Mouse (Mus musculus) A20 (cell line): Measurements from ENCODE around the gene Olfr315.
"Not testable (repeated sequence)": the region's sequence is repeated elsewhere in the genome, so short reads cannot be mapped to it uniquely, and the experiment has no call there.

ENCODE experiments used
- DNase-seq: peaks from one replicate; pipeline ENCODE4 v3.0.0-alpha.2; 2011; ENCODE audit warnings: low read depth, low spot score

The Olfr315 gene

DNA sequence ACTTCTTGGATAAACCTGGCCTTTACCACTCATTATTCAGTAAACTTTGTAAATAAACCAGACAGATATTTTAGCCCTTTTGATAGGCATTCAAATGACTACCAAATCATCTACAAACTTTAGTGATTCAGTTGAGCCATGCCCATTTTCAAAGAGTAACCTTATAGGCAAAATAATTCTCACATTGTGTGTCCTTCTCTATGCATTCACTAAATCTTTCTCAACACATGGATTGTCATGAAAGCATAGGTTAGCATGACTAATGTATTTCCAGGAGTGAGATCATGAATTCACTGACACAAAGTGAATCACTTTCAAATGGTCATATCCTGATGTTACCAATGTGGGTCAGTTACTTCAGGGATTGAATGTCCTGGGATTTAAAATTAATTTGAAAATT is at the start of gene Olfr315:
Gene Olfr315, plus strand, starts transcription at position 301 of the 400 bp plus-strand sequence.
- no peak for DNase-seq

DNA sequence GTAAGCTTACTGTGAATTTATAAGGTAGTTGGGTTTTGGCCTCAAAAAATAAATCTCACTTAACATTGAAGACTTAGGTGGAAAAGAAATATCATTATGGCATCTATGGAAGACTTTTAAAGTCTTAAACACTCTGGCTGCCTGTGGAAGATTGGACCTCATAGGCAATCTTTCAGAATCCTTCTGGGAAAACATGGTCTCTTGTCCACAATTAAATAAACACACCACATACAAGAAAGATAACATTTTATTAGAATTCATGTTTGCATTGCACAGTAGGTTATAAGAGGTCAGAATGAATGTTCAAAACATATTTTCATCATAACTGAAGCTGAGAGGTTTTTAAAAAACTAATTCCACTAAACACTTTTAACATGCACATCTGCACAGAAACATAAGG is 49.1 kb upstream of the Olfr315 start, which contains the start of gene Olfr318:
Gene Olfr318, minus strand, starts transcription at position 101 of the 400 bp plus-strand sequence.
- DNase-seq = no peak

DNA sequence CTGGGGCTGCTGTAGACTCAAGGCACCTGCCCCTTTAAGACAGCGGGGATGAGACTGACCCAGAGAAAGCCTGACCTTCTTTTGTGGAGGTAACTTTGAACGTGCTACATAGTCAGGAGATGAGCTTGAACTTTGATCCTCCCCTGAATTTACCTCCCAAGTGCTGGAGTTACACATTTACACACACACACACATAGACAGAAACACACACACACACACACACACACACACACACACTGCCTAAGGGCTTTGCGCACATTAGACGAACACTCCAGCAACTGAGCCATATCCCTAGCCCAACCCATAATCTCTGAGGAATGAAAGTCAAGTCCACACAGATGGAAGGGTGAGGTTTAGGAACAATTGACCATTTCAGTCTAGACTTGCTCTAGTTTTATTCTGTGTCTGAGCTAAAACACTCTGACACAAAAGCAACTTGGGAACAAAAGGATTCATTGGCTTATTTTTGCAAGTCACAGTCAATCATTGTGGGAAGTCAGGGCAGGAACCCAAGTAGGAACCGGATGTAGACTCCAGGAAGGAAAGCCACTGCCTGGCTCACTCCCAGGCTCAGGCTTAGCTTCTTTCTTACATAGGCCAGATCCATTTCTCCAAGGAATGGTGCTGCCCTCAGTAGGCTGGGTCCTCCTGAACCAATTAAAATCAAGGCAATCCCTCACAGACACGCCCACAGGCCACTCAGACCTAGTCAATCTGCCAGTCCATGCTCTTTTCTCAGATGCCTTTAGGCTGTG is 44.9 kb upstream of the Olfr315 start:
- DNase-seq = not testable (repeated sequence)

DNA sequence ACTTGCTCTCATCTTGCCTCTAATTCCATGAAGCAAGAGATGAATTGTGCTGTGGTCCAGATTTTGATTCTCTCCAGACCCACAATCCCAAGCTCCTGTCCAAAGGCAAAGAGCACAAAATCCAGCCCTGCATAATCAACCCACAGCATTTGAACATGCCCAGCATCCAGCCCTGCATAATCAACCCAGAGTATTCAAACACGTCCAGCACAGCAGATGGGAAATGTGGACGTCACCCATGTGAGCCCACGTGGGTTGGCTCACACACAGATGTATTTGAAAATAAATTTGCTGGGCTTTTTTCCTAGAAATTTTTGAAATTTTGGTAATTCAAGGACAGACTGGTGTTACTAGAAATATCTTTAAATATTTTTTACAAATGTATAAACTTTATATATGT is 39.6 kb upstream of the Olfr315 start:
- no peak for DNase-seq

DNA sequence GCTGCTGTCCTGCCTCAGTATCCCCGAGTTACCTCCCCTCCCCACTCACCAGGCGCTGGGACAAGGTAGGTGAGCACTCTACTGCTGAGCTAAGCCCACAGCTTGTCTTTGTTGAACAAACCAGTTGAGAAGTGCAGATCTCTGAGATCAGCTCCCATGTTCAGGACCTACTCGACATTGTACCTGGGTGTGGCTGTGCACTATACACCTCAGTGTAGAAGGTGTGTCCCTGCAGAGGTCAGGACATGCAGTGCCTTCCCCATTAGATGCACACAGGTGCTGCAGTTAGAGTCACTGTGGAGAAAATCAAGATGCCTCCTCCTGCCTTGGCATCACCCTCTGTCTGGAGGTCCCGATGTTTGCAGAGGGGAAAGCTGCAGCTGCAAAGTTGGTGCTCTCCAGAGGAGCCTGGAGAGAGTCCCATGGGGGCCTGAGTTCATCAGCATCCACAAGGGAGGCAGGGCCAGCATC is 34.2 kb upstream of the Olfr315 start, which contains the start of gene Olfr317:
Gene Olfr317, minus strand, starts transcription at position 421 of the 471 bp plus-strand sequence.
- no peak for DNase-seq

DNA sequence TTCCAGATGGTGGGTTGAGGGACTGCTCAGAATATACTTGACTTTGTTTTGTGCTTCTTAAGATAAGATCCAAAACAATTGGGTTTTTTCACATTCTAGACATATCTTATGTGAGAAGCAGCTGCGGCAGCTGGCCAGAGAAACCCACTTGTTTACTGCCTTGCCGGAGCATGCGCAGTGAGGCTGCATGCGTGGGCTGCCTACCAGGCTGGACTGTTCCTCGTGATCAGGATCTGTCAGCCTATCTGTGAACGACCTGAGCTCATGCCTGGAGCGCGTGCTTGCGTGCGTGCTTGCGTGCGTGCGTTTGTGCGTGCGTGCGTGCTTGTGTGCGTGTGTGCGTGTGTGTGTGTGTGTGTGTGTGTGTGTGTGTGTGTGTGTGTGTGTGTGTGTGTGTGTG is 21.9 kb upstream of the Olfr315 start:
- DNase-seq = not testable (repeated sequence)

DNA sequence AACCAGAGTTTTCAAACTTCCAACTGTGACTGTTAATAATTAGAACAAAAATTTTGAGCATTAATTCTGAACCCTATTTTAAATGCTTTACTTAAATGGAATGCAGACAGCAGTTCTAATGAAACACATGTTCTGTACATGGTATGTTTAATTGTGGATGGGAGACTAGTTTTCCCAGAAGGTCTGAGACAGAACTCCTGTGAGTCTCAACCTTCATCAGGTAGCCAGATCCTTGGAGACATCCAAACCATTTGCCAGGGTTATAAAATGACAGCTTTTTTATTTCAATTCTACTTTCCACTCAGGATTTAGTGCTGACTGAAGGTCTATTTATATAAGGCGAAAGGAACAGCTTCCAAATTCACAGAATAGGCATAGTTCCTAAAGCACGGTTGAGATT is 20.6 kb upstream of the Olfr315 start, which contains the start of gene Olfr316:
Gene Olfr316, plus strand, starts transcription at position 301 of the 400 bp plus-strand sequence.
- no peak for DNase-seq

DNA sequence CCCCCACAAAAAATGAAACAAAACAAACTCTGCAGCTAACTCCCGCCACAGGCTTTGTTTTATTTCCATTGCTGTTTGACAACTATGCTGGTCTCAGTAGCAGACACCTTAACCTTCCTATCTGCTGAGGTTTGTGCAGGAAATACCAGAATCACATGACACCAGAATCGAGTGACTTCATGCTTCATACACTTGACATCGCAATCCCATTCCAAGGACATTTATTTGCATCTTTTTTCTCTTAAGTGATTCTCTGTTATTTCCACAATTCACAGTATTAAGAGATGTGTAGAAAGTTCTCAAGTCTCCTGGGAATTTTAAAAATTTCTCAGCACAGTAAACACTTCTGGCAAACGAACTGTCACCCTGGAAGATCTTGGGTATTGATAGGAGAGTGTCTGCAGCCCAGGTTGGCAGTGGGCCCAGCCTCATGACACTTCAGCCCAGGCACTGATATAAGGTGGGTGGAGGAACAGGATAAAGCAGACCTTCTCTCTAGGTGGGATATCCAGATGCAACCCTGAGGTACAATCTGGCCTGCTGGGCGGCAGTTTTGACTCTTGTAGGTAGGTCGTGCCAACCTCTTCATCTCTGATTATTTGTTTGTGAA is 9.6 kb downstream of the Olfr315 start, which contains the start of gene Olfr314:
Gene Olfr314, plus strand, starts transcription at position 473 of the 610 bp plus-strand sequence.
- no peak for DNase-seq

DNA sequence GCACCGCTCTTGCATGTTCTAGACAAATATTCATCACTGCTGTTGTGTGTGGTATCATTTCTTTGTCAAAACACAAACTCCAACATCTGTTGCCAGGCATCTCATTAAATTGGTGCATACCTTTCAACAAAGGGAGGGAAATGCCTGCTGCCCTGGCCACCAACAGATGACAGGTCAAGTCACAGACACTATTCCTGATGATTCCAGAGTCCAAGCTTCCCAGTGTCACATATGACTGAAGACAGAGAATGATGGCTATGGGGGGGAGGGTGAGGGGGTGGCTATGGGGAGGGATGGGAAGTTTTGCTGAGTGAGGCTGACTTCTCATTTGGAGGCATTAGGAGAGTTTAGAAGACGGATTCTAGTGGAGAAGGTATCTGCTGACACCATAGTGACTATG is 11.2 kb downstream of the Olfr315 start:
- DNase-seq = no peak

DNA sequence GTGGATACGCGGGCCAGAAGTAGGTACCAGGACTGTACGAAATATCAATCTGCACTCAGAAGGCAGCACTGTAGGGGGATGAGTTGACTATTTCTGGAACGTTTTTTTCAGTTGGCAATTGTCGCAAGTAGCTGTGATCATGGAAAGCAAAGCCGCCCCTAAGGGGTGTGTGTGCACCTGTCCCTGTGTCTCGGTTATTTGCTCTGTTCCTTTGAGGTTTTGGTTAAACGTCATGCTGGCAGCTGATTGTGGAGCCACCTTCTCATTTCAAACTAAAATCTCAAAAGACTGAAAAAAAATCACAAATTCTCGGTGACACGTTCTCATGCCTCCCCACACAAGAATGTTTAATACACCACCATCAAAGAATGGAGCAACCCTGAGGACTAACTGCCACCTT is 14.7 kb downstream of the Olfr315 start:
- no peak for DNase-seq

DNA sequence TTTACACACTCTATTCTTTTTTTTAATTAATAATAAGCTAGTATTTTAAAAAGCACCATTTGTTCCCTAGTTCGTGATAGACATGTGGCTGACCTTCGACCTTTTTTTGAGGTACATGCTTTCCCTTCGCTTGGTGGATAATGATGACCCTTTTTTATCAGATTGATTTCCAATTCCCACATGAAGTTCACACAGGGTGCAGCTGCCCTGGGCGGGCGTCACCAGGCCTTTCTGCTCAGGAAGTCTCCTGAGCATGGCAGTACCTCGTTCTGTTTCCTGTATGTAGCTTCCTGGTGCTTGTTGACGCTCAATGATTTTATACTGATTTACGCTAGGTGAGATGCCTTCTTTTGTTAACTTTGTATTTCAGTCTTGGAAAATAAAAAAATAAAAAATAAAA is 15.4 kb downstream of the Olfr315 start:
- no peak for DNase-seq

DNA sequence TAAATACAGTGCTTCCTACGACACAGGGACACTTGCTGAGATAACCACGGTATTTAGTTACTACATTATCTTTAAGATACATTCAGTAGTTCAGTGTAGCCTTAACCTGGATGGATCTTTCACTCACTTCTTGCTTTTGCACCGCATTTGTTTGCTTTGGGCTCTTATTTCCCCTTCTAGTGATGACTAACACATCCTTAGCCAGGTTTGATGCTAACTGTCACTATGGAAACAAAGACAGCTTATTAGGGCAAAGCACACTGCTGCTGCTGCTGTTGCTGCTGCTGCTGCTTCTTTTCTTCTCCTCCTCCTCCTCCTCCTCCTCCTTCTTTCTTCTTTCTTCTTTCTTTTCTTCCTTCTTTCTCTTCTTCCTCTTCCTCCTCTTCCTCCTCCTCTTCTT is 16.5 kb downstream of the Olfr315 start:
- DNase-seq = peak; percentile 45

DNA sequence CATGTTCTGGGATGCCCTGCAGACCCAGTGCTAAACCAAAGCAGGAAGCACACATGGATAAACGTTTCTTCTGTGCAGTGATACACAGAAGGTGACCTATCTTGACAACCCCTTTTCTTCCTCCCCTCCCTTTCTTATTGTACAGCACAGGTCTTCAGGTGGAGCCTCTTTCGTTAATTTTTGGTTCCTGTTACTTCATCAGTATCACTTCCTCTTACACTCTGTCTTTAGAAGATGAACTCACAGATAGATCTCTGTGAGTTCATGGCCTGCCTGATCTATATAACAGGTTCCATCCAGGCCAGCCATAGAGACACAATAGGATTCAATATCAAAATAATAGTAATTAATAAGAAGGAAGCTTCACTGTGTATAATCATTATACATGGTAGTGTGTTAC is 17.1 kb downstream of the Olfr315 start:
- peak; percentile 80 for DNase-seq

DNA sequence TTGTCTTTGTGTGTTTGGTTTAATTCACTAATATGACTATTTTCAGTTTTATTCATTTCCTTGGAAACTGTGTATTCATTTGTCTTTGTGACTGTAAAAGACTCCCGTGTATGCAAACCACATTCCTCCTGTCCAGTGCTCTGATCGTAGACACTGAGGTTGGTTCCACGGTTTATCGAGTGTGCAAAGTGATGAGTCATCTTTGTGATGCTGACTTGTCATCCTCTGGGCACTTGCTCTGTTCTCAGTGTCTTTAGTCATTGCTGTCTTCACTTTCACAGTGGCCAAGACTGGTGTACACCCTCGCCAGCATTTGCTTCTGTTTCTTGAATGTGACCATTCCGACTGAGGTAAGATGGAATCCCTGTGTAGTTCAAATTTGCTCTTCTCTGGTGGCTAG is 17.7 kb downstream of the Olfr315 start:
- DNase-seq = peak; percentile 52

DNA sequence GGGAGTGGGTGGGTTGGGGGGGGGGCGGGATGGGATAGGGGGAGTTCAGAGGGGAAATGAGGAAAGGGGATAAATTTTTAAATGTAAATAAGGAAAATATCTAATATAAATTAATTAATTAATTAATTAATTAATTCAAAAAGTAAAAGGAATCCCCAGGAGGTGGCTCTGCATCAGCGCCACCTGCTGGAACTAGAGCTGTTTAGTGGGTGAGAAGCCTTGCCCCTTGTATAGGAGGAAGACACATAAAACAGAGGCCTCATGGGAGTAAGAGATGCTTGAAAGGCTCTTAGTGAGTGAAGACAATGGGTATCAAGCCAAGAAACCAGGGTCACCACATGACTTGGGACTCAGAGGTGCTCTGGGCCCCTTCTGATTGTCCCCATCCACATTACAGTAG is 22.9 kb downstream of the Olfr315 start:
- peak; percentile 52 for DNase-seq

DNA sequence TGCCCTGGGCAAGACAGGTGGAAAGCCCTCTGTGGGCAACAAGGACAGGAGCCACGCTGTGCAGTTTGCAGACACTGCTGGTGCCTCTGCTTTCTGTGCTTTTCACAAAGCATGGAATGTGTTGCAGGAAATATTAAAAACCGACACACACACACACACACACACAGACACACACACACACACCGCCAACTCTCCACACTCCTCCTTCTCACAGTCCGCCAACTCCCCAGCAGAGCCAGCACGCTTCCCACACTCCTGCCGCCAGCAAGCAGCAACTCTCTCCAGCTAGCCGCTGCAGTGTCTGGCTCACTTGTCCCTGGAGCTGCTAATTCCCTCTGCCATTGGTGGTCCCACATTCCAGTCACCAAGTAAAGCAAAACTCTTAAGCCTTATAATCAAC is 23.9 kb downstream of the Olfr315 start:
- DNase-seq = no peak

DNA sequence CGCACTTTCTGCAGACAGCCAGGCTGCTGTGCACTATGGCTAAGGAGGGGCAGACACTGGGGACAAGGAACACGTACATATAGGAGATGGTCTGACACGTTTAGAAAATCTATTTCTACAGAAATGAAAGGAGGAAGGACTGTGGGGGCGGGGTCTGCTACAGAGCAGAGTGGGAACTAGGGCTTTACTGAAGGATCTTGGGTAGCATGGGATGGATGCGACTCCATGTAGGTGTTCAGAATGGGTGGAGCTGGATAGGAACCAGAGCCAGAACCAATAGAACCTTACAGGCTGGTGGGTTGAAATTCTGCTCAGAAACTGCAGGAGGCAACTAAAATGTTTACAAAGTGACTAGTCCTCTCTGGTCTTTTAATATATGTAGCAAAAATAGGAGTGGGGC is 26.8 kb downstream of the Olfr315 start:
- no peak for DNase-seq

DNA sequence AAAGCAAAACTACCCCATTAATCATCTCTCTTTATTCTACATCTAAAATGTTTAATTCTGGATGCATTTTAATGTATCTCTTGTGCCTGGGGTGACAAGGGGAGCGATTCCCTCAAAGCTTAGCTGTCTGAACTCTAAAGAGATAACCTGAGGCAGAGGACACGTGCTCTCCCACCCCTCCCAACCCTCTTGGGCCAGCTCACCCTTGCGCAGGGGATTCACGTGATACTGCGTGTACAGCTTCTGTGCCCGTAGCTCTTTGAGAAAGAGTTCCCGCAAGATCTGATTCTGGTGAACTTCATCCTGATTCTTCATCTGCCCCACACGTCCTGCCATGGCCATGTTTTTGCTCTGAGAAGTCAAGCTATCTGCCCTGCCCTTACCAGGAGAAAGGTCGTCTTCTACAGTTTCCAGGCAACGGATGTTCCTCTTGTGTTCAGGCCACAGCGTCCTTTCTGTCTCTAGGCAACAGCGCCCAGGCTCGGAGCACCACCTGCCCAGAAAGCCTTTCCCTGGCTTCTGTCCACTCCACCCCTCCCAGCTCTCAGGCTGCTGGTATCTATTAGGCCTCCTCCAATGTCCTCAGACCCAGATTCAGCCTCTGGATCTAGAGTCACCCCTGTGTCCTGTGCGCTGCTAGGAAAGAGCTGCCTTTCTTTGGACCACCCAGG is 28.7 kb downstream of the Olfr315 start, which contains the start of gene Fam183b:
Gene Fam183b, minus strand, starts transcription at position 403 of the 671 bp plus-strand sequence.
- peak; percentile 25 for DNase-seq

DNA sequence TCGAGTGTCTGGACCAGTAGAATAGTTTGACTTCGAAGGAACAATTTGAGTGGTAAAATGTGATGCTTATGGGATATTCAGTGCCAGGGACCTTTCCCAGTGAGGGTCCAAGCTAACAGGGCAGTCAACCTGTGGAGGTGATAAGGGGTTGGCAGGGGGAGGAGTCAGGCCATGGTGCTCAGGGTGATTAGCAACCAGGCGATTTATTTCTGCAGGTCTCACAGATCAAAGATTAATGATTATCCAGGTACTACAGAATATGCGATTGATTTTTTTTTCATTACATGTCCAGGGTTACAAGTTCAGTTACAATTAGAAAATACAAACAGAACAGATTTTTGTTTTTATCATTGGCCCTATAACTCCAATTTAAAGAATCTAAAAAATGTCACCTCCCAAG is 30.9 kb downstream of the Olfr315 start:
- no peak for DNase-seq

DNA sequence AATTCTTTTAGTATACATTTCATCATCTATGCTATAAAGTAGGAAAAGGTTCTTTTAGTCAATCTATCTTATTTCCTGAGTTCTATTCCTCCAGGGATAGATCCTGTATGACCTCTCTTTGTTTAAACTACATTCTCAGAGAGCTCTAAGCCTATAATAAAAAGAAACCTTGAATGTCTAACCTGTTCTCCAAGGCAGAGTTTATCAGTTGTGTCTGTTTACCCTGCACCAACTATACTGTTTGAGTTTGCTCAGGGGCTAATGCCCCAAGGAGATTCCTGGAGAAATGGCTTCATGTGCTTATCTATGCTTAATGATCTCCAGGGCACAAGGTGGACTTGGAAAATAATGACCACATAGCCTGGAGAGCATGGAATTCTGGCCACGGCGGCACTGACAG is 31.4 kb downstream of the Olfr315 start:
- no peak for DNase-seq

DNA sequence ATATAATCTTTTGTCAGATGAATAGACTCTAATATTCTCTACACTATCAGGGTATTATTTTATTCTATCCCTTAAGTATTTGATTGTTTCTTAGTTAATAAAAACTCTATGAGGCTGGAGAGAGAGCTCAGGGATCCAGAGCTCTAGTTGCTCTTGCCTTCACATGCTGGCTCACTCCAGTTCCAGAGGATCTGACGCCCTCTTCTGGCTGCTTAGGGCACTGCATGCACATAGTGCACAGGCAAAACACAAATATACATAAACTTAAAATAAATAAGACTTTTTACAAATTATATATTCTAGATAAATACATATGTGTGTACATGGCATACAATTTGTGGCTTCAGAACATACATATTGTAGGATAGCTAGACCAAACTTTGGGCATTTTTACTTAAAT is 39.0 kb downstream of the Olfr315 start:
- DNase-seq = peak; percentile 37

DNA sequence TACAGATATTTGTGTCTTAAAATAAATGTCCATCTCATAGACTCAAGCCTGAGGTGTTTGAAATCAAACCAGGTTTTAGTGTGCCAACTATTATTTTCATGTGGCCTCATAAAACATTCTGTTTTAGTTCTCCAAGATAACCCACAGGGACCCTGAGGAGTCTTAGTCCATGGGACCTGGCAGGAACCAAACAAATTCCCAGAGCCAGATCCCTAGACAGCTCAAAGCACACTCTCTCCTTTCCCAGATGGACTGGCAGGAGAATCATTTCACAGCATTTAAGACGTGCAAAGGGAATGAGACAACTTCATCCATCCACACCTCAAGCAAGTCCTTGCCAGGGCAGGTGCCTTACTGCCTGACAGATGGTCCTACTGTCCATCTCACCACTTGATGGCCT is 41.7 kb downstream of the Olfr315 start, which contains the start of gene Olfr313:
Gene Olfr313, plus strand, starts transcription at position 301 of the 400 bp plus-strand sequence.
- not testable (repeated sequence) for DNase-seq
